Mouse (Mus musculus) forebrain, embryonic 15.5 days (tissue): Measurements from ENCODE around the gene Mest. TPM values are rescaled to one million over a fixed set of nuclear protein-coding genes. Genes with fewer than 3 reads are reported as not detected.

Source experiments
- ATAC-seq: fragments of 200-750 bp; cut with Nextera tagmentation; replicated peaks from 2 replicates; pipeline ENCODE4 v1.8.0; 2017; ENCODE audit warnings: mild to moderate bottlenecking, moderate TSS enrichment, moderate library complexity
- H3K27ac ChIP-seq: fragments of 300-500 bp; sonication (generic); replicated peaks from 2 replicates; pipeline ENCODE4 v1.5.1; 2015; ENCODE audit warnings: mild to moderate bottlenecking, inconsistent platforms
- H3K27me3 ChIP-seq: fragments of 300-500 bp; sonication (generic); 2 replicates; pipeline ENCODE4 v1.6.1; 2015; ENCODE audit warnings: inconsistent platforms
- H3K36me3 ChIP-seq: fragments of 300-500 bp; sonication (generic); 2 replicates; pipeline ENCODE4 v1.6.1; 2015; ENCODE audit warnings: mild to moderate bottlenecking, inconsistent platforms
- H3K4me1 ChIP-seq: fragments of 300-500 bp; sonication (generic); 2 replicates; pipeline ENCODE4 v1.6.1; 2015; ENCODE audit warnings: inconsistent platforms
- H3K4me2 ChIP-seq: fragments of 300-500 bp; sonication (generic); replicated peaks from 2 replicates; pipeline ENCODE4 v1.6.1; 2015; ENCODE audit warnings: mild to moderate bottlenecking, inconsistent platforms
- H3K4me3 ChIP-seq: fragments of 300-500 bp; sonication (generic); 2 replicates; pipeline ENCODE4 v1.5.1; 2015; ENCODE audit warnings: mild to moderate bottlenecking, inconsistent platforms
- H3K9ac ChIP-seq: fragments of 300-500 bp; sonication (generic); replicated peaks from 2 replicates; pipeline ENCODE4 v1.6.1; 2015; ENCODE audit warnings: mild to moderate bottlenecking, inconsistent platforms
- H3K9me3 ChIP-seq: fragments of 300-500 bp; sonication (generic); 2 replicates; pipeline ENCODE4 v1.6.1; 2016; ENCODE audit warnings: inconsistent platforms
- WGBS: fragments of 180-500 bp; shearing (Covaris S2); methylation state at CpG from one replicate; pipeline ENCODE4 v1.1.7; 2015; ENCODE audit warnings: mixed read lengths; 5-methylcytosine and 5-hydroxymethylcytosine counted together
- microRNA counts: library from miRNA; unstranded; fragments of <30 nt; microRNA quantifications from one replicate; lab custom pipeline; 2016
- microRNA-seq: library from miRNA; unstranded; fragments of <30 nt; microRNA quantifications from one replicate; pipeline ENCODE4, GENCODE M21; 2016
- polyA plus RNA-seq: library from polyadenylated mRNA; unstranded; fragments of >200 nt; fragmentation: Nextera tagmentation; extraction: Ambion mirVana; gene quantifications from 2 replicates; pipeline ENCODE4 v1.2.1, GENCODE M21; 2015

Mest gene
- polyA plus RNA-seq, 1 experiment from 2014 or later, result 315 TPM

DNA sequence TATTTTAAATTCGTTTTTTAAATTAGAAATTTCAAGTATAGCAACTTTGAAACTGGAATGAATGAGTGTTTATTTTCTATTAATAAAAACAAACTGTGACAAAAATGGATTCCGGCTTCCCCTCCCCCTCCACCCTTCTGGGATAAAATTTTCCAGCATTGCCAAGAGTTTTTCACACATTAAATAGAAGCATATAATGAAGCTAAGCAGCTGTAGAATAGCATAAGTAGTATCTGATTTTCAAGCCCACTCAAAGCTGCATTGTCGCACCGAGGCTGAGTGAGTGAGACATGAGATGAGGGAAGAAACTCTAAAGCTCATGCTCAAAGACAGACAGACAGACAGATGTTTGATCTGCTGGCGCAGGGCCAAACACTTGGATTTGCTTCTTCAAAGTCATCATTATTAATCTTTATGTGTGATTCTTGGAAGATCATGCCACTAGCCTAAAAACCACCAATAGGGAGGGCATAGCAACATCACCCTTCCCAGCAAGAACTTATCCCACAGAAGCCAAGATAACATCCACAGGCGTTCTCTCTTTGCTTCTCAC is 25.1 kb downstream of the Mest start:
- no peak for ATAC-seq
- H3K9ac ChIP-seq, result no peak overlapping the region
- WGBS, result 60% methylated on average over 6 of the region's 6 CpGs

DNA sequence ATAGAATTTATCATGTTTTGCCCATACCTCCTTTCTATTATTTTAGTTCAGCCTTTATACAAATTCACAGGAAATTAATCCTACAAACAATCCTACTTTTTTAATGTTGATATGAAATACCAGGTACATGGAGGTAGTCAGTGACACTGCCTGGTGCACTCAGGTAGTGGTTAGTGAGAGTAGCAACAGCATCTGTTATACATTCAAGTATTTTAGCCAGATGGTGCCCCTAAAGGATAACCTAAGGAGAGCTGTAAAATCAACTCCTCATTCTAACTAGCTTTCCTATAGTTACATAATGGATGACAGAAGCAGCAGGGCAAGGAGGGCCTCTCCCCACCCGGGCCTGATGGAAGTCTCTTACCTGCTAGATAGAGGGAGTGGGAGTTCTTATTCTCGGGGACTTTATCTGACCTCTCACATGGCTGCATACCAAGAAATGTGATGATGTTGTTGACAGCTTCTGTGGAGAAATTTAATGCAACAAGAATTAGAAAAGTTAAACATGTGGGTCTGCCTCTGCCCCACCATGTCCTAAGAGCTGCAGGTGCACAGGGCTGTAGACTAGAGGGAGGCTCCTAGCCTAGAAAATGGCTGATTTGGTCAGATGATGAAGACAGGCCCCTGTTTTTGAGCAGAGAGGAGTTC is 25.8 kb downstream of the Mest start:
- no peak overlapping the region for H3K4me2 ChIP-seq
- no peak overlapping the region for H3K4me3 ChIP-seq
- 38% methylated on average over 2 of the region's 2 CpGs for WGBS
- H3K9ac ChIP-seq, result no peak overlapping the region
- H3K9me3 ChIP-seq, result no peaks in the 10 kb centered on the region
- no peak for ATAC-seq
- no peak overlapping the region; the same call in 1 of the 2 replicates for H3K27ac ChIP-seq
- H3K27me3 ChIP-seq, result no peaks in the 10 kb centered on the region
- H3K4me1 ChIP-seq, result peaks cover 9% of the 10 kb centered on the region
- peaks cover 46% of the 10 kb centered on the region for H3K36me3 ChIP-seq

More for the DNA sequence above, 25.1 kb downstream of the Mest start:
- Histone ChIP-seq H3K4me3 (no peak overlapping the region), H3K4me1 (peaks cover 9% of the 10 kb centered on the region), H3K9me3 (no peaks in the 10 kb centered on the region), H3K36me3 (peaks cover 54% of the 10 kb centered on the region), H3K27me3 (no peaks in the 10 kb centered on the region), H3K4me2 (no peak overlapping the region), H3K27ac (peak overlapping the region; percentile 29)

DNA sequence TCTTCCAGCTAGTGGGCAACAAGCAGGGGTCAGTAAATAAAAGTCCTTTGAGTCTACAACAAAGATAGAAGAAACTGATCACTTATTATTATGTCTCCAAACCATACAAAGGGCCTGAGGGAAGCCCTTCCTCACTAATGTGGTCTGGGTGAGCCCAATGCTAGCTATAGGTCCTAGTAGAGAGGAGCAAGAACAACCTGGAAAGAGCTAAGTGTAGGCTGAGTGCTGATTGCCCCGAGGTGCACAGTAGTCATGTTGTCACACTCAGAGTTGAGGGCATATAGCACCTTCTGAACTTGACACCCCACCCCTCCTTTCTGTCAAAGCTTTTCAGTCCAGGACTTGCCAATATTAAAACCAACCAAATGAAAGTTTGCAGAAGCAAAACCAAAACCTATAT is 26.5 kb downstream of the Mest start:
- peaks cover 42% of the 10 kb centered on the region for H3K36me3 ChIP-seq
- ATAC-seq, result no peak
- H3K27ac ChIP-seq, result no peak overlapping the region
- H3K4me3 ChIP-seq, result no peak overlapping the region
- no peaks in the 10 kb centered on the region for H3K27me3 ChIP-seq
- H3K9me3 ChIP-seq, result no peaks in the 10 kb centered on the region
- WGBS, result 71% methylated on average over 1 of the region's 1 CpGs
- no peak overlapping the region for H3K9ac ChIP-seq
- no peak overlapping the region for H3K4me2 ChIP-seq
- H3K4me1 ChIP-seq, result peaks cover 9% of the 10 kb centered on the region

DNA sequence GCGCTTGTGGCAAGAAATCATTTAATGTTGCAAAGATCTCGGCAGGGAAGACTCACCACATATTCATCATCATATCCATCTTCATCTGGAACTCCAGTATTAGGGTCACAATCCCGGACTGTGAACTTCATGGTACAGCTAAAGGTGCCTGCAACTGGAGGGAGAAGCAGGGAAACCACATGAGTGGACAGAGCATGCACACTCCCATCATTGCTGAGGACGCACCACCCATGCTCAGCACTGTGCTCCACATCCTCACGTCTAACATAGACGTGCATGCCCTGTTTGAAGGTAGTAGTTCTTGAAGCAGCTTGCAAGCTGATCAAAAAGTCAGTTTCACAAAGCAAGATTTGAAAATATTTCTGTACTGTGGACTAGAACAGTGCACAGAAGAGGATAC is 27.1 kb downstream of the Mest start:
- Histone ChIP-seq H3K9me3 (no peaks in the 10 kb centered on the region), H3K27me3 (no peaks in the 10 kb centered on the region), H3K4me3 (no peak overlapping the region), H3K9ac (no peak overlapping the region), H3K4me2 (no peak overlapping the region), H3K27ac (no peak overlapping the region), H3K4me1 (peaks cover 9% of the 10 kb centered on the region), H3K36me3 (peaks cover 37% of the 10 kb centered on the region; the same call in 1 of the 2 replicates)
- no peak for ATAC-seq
- WGBS, result 82% methylated on average over 6 of the region's 6 CpGs

DNA sequence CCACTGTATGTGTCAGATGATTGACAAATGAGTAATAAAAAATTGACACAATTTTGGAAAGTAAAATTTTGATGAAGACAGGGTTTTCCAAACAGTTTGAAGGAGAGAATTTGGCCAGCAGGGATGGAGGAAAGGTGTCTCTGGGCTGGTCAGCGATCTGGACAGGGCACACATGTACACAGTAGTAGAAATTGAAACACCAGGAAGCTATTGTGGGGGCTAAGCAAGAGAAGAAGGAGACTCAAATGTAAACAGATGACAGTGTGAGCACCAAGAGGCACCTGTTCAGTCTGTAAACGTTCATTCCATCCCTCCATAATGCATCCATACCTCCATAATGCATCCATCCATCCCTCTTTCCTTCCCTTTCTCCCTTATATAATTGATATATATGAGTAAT is 27.9 kb downstream of the Mest start:
- H3K4me1 ChIP-seq, result peaks cover 9% of the 10 kb centered on the region
- WGBS, result 90% methylated on average over 2 of the region's 2 CpGs
- no peak overlapping the region for H3K4me3 ChIP-seq
- no peak overlapping the region for H3K9ac ChIP-seq
- H3K27me3 ChIP-seq, result no peaks in the 10 kb centered on the region
- H3K9me3 ChIP-seq, result no peaks in the 10 kb centered on the region
- ATAC-seq, result no peak
- no peak overlapping the region for H3K27ac ChIP-seq
- H3K36me3 ChIP-seq, result peaks cover 30% of the 10 kb centered on the region; the same call in 1 of the 2 replicates
- H3K4me2 ChIP-seq, result no peak overlapping the region

MicroRNAs within 50 kb of the gene (microRNA counts, 519-probe panel; counts per million panel counts)
- microRNA mmu-miR-335-3p (lab: Ali Mortazavi, UCI) (2,813 counts per million, percentile 66 among the panel's probes with 10 or more counts), microRNA mmu-miR-335-5p (lab: Ali Mortazavi, UCI) (4,220 counts per million, percentile 94 among the panel's probes with 10 or more counts)

Small RNAs within 50 kb of the gene (microRNA-seq; reads per million reads assigned to microRNA genes)
- gene Mir335, result 35,923 reads per million, percentile 99 among the genes with 10 or more reads in this experiment

Other genes starting within 250 kb of the Mest start
- 32.6 and 34.1 TPM in 2 replicates for gene Tmem209, start 213.8 kb upstream of the Mest start, polyA plus RNA-seq
- gene Ssmem1, start 213.7 kb upstream of the Mest start, polyA plus RNA-seq, result 0.14 TPM in 1 of 2 replicates, not detected in the other
- 4.7 and 5.3 TPM in 2 replicates for gene Cpa2, start 182.0 kb upstream of the Mest start, polyA plus RNA-seq
- gene Cpa4, start 155.2 kb upstream of the Mest start, polyA plus RNA-seq, result 1.9 and 2.0 TPM in 2 replicates
- 0.13 TPM in 1 of 2 replicates, not detected in the other for gene Cpa5, start 112.5 kb upstream of the Mest start, polyA plus RNA-seq
- 0.48 and 0.61 TPM in 2 replicates for gene Cpa1, start 84.3 kb upstream of the Mest start, polyA plus RNA-seq
- 14.9 and 17.3 TPM in 2 replicates for gene Cep41, start 29.8 kb upstream of the Mest start, polyA plus RNA-seq
- 25.6 and 27.2 TPM in 2 replicates for gene Copg2, start 173.2 kb downstream of the Mest start, polyA plus RNA-seq
- 0.23 and 0.51 TPM in 2 replicates for gene Tsga13, start 192.0 kb downstream of the Mest start, polyA plus RNA-seq
- 0.14 and 0.20 TPM in 2 replicates for gene Klf14, start 235.5 kb downstream of the Mest start, polyA plus RNA-seq